Mouse (Mus musculus) adrenal gland, postnatal 14 days (tissue): Measurements from ENCODE around the gene Maip1. TPM values are rescaled to one million over a fixed set of nuclear protein-coding genes. Genes with fewer than 3 reads are reported as not detected.

Experiments used
- DNase-seq: peaks from one replicate; pipeline ENCODE4 v3.0.0; 2021; ENCODE audit warnings: mixed read lengths
- long read RNA-seq, 2 experiments: library from polyadenylated mRNA; stranded (forward); transcript quantifications; one replicate each; pipeline ENCODE4 v2.0.0; 2021
- total RNA-seq: library from RNA; stranded (reverse); gene quantifications from 2 replicates; pipeline ENCODE4 v1.2.3, GENCODE M21; 2021

Maip1 gene
- 13.3 and 13.9 TPM in 2 replicates for total RNA-seq
- long read RNA-seq, experiment 1, transcript Maip1-201 (5 exons, 3,540 nt): major isoform, 39 of 42 reads
- long read RNA-seq, experiment 1, partial matches to known transcripts: 1 of 42 reads
- long read RNA-seq, experiment 1, other reads (novel, unspliced or antisense): 2 of 42 reads
- long read RNA-seq, experiment 2, transcript Maip1-201 (5 exons, 3,540 nt): major isoform, 43 of 48 reads
- long read RNA-seq, experiment 2, partial matches to known transcripts: 1 of 48 reads
- long read RNA-seq, experiment 2, other reads (novel, unspliced or antisense): 4 of 48 reads

DNA sequence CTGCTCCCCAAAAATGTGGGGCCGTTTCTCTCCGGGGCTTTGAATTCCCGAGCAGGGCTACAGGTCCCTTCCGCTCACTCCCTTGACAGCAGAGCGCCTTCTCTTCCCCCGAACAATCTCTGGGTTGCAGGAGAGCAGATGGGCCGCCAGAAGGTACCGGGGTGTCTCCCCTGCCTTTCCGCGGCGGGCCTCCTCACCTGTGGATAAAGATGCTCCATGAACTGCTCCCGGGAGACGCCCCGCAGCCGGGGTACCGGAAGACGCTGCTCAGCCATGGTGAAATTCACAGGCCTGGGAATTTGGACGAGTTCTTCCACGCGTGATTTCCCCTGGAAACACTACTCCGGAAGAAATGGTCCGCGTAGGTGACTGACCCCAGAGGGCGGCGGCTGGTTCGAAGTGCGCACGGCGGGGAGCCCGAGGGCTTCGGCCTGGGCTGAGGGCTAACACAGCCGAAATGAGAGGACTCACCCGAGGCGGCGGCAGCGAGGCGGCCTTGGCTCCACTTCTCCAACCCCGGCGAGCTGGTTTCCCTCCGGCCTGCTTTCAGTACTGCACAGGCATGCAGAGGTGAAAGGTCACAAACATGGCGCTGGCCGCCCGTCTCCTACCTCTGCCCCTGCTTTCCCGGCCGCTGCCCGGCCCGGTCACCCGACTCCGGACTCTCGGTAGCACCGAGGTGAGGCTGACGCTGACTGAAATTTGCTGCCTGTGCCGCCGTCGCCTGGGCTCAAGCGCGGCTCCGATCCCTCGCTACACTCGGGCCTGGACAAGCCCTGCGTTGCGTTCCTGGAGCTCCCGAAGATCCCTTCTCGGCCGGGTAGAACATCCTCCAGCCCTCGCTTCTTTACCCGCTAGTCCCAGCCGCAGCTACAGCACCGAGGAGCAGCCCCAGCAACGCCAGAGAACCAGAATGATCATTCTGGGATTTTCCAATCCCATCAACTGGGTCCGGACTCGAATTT lies at the start of gene Maip1, which contains the start of gene Tyw5:
Gene Maip1 (plus strand): TSS at position 142 of the 965 bp plus-strand sequence.
Gene Tyw5 (minus strand): TSS at position 915 of the 965 bp plus-strand sequence.
- peak; percentile 88 for DNase-seq

DNA sequence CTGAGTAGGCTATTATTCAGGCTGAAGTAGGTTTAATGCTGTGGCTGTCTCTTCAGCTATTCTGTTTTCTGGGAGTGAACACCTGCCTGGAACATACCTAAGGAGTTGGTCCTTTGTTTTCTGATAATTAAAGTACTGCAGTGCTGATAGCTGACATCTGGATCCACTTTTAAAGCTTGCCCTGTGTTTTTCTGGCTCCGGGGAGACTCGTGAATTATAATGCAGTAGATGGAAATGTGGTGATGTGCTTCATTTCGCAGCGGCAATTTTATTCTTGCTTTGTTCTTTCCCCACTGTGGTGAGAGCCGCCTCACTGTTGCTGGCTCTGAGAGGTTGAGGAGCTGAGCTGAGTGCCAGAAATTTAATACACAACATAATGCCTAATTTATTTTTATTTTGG lies 47.6 kb upstream of the Maip1 start:
- no peak for DNase-seq

DNA sequence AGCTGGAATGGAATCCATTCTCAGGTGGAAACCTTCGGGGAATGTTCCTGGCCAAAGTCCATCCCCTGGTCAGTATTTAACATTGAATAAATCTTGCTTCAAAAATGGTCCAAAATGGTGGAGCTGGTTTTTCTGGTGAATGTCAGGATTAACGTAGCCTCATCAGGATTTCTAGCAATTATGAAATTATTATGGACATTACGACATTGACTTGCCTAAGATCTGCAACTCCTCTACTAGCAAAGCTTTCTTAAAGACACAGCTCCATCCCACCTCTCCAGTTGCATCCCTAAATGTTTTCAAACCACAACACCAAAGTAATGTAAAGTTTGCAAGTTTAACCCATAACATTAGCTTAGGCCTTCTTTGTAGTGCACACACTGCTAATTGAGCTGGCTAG lies 38.7 kb upstream of the Maip1 start:
- DNase-seq: no peak

DNA sequence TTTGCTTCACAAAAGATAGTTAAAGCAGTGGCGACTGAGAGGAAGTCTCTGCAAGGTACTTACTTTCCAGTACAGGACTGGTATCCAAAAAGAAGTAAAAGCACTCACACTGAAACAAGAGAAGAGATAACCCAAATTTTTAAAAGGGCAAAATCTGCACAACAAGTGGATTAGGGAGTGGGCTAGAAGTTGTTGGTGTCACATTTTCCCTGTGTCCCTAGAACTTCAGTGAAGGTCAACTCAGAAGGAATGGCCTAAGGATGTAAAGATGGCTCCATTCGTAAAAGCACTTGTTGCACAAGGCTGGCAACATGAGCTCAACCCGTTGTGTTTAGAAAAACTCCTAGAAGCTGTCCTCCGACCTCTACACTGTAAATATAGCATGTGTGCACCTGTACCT lies 37.0 kb upstream of the Maip1 start:
- DNase-seq: no peak

DNA sequence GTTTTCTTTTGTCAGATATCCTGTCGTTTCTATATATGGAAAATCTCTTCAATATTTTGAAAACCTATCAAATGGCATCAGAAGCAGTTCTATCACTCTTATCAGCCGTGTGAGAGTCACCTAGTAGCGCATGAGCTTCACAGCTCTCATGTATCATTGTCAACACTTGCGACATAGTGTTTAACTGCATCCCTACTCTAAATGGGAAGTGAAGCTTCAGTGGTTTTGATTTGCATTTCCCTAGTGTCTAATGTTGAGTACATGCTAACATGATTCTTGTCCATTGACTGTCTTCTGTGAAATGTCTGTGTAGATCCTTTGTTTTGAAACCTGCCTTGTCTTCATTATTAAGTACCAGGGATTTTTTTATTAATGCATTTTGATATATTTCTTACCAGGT lies 35.7 kb upstream of the Maip1 start:
- DNase-seq: no peak

DNA sequence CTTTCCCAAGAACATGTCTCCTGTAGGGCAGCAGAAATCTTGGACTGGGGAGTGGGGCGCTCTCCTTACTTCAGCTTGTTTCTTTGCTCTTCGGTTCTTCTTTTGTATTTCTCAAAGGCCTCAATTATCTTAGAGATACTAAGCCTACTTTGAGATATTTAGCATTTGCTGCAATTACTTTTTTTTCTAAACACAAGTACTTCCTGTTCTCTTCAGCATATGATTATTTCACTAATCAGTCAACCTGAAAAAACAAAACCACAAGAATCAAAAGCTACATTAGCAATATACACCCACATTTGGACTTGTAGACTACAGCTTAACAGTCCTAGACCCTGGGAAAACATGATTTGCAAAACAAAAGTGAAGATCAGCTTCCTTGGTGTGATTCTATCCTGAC lies 30.9 kb upstream of the Maip1 start:
- no peak for DNase-seq

DNA sequence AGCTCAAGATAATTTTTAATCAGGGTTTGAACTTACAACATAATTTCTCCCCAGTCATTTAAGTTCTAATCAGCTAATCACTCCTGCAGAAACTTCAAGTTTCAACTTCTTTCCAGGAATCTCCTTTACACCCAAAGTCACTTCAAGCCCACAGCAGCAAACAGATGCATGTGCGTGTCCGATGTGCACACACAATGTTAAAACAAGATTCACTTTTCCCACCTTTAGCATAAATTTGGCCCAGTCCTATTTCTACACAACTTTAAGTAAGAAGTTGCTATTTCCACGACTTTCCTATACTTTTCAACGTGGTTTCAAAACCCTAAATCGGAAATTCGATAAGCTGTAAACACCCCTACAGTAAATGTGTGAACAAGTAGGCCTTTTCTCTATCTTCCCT lies 29.3 kb upstream of the Maip1 start:
- DNase-seq: no peak

DNA sequence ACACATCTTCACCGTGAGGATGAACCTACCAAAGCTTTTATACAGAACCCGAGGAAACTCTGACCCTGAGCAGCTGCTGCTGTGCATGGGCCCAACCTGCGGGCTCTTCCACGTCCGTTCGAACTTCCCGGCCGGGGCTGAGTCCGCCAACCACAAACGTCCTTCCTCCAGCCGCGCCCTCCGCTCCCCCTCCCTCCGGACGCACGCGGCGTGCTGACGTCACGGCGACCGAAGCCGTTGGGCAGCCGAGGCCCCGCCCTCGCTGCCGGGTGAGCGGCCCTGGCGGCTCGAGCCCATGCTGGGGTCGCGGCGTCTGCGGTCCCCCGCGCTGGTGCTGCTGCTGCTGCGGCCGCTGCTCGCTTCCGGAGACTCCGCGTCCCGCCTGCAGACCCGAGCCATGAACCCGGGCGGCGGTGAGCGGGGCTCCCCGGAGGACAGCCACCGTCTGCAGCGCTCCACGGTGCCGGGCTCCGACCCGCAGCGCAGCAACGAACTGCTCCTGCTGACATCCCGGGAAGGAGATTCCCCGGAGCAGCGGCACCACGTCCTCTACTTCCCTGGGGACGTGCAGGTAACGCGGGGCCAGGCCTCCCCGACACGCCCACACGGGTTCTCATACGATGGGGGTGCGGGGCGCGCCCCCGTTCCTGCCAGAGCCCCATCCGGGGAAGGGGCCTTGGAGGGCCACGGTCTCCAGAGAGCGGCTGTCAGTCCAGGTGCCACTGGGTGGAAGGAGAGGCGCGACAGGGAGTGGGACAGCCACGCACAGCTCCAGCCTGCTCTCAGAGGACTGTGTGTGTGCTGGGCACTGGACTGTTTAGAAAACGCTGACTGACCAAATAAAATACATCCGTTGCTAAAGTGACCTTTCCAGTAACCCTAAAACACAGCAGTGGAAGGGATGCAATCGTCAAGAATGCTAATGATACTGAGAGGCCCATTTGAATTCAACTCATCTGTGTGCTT lies 28.5 kb upstream of the Maip1 start, which contains the start of gene 1700066M21Rik:
Gene 1700066M21Rik (plus strand): TSS at position 245 of the 966 bp plus-strand sequence.
- peak; percentile 98 for DNase-seq

DNA sequence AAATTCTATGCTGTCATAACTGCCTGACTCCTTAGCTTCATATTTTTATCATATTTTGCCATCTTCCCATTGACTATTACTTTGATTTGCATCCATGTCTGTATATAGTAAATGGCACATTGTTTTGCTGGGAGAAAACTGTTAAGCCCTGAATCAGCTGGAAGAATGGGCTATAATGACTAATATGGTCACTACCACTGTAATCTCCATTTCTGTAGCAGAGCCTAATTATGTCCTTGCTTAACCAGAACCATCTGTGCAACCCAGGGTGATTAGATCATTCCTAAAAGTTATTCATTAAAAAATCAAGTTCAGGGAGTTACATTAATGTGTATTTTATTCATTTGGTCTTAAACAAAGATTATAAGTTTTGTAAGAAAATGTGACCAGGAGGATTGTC lies 19.6 kb upstream of the Maip1 start:
- no peak for DNase-seq

DNA sequence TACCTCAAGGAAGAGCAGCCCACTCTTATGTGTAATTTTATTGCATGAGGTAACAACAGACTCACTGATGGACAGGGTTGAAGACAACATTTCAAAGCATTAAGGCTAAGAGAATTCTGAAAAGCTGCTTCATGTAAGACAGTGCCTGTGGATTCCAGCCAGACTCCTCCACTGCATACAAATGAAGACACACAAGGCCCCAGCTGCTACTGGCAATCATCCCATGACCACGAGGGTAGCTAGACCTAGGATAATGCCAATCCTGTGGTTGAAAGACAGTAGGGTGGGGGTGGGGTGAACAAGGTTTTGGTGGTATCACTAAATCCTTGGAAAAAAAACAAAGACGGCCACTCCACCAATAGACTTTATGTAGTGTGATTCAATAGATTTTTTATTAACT lies 18.3 kb upstream of the Maip1 start:
- DNase-seq: no peak

DNA sequence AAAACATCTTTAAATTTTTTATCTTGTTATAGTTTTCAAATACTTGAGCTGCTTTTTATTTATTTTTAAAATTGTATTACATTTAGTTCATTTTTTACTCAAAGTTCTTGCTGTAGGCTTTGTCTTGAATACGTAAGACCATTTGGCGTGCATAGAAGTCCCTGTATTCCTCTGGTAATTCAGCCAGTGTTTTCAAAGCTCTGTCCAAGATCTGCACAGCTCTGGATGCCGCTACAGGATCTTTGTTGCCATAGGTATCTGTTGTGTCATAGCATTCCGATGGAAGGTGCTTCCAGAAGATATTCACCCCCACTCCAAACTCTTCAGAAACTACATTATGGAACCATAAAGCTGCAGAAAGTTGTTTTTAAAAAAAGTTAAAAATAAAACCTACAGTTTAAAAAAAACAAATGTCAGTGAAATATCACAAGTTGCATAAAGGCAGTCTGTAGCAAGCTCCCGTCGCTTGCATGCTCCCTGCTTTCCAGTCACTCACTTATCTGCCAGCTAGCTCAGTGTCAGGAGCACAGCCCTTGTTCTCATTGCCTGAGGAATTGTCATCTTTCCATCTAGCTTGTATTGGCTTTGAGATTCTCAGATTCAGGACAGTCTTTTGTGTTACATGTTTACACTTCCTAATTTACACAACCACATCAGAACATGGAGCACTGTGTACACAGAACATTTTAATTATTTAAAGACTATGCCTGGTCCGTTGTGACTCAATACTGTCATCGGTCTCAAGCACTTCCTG lies 17.5 kb upstream of the Maip1 start:
- no peak for DNase-seq

DNA sequence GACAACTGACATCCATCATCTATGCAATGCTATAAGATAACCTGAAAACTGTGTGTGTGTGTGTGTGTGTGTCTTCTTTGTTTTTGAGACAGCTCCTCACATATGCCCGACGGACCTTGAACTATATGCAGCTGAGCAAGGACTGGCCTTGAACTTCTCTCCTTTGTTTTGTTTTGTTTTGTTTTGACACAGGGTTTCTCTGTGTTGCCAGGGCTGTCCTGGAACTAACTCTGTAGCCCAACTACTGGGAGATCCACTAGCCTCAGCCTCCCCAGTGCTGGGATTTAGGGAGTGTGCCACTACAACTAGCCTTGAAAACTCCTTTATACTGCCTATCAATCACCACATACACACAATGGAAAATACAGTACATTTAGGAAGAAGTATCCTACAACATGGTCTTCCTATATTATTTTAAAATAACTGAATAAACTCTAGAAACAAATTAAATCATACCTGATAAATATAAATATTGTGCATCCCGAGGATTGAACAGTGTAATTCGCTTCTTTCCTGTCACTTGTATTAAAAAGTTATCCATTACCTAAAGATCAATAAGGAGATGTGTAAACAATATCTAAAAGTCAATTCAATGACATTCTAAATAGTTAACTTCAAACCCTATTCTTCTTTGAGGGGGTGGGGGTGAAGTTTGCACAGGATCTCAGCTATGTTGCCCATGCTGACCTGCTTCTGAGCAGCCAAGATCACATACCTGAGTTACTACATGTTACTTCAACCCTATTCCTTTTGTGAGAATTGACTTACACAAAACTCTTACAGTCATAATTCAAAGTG lies 14.9 kb upstream of the Maip1 start:
- DNase-seq: peak; percentile 5

DNA sequence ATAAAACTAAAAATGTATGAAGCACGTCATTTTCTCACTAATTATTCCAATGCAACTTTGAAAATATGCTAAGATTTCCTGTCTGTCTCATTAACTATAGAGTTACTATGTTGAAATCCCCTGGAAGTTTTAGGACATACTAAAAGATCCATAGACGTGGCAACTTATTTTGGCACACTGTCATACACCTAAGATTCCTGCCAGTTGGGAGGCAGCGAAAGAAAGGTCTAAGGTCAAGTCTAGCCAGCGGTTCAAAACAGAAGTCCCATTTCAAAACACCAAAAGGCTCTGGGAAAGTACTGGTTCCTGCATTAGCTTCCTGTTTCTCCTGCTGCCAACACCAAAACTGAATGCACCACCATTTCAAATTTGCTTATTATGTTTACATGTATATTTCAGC lies 13.7 kb upstream of the Maip1 start:
- peak; percentile 12 for DNase-seq

DNA sequence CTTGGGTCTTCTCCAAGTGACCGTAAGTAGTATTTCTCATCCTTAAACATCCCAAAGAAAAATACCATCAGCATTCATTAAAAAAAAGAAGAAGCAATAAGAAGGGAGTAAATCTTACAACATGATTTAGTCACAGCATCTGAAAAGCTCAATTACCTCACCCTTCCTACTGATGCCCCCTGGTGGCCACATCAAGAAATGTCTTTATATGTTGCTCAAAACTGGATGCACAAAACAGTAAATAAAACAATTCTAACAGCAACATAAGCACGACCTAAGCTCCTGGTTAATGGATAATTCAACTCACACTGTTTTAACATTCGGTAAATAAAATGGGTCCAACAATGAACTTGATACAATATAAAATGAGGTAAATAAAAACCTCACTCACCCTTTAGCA lies 12.1 kb upstream of the Maip1 start:
- peak; percentile 72 for DNase-seq

DNA sequence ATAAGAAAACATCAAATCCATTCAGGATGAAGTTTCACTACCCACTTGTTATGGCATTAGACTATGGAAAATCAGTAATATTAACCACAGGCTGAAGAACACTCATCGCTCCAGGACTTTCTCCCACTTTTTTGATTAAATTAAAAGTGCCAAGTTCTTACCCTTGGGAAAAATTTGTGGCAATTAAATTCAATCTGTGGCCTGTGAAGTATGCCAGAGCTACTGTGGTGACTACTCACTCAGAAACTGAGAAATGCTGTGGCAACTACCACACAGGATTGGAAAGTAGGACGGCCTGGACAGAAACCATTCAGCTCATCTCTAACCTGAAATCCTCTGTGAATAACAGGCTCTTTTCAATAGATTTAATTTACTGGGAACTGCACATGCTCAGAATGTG lies 5.8 kb upstream of the Maip1 start:
- no peak for DNase-seq

DNA sequence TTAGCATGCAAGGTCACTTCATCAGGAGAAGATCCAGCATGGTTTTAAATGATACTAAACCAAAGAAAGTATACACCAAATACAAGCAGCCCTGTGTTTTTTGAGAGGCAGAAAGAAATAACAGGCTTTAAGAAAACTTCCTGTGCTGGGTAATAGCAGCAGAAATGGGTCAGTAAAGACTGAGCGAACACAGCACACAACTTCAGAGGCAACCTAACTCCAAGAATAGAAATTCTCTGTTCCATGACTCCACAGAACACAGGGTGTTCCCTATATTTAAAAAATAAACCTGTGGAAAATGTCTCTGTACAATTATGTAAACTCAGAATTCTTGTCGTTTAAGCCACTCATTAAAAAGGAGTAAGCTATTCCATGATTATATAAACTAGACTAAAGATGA lies 5.3 kb upstream of the Maip1 start:
- no peak for DNase-seq

DNA sequence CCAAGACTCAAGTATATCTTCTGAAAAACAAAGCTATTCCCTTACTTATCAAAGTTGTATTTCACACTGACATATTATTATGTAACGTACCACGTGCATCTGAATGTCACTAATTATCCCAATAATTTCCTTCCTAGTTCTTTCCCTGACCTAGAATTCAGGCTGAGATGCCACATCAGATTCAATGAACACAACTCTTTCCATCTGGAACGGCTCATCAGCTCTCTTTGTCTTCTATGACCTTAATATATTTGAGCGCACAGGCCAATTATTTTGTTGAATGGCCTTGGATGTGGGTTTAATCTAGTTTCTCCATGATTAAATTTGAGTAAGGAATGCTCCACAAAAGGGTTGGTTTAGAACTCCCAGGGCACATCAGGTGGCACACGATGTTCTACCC lies 4.0 kb upstream of the Maip1 start:
- DNase-seq: no peak

DNA sequence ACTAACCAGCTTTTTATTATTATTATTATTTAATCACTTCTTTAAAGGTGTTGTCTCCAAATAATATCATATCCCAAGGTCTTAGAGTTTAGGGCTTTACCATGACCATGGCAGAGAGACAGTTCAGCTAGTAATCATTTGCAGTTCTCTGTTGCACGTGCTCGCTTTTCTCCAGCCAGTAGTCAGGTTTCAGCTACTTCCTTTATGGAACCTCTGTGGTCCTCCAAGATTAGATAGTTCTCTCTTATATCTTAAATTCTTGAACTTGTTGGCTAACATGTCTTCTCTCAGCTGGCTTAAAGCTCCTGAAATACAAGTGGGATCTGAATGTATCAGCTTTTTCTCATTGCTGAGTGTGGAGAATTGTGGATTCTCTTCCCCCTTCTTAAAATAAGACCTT lies 2.9 kb downstream of the Maip1 start:
- DNase-seq: no peak

DNA sequence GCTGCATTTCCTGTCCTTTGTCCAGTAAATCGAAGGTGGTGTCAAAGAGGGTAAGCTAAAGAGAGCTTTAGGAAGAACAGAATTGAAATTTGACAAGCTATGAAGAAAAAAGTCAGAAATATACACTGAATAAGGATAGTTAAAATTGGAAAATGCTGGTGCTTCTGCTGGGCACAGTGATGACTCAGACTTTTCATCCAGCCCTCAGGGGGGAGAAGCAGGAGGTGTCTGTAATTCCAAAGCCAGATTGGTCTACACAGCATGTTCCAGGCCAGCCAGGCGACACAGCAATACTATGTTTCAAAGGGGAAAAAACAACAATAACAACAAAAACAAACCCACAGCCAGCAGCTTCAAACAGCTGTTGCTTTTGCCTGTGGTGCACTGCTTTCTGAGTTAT lies 7.3 kb downstream of the Maip1 start:
- no peak for DNase-seq

DNA sequence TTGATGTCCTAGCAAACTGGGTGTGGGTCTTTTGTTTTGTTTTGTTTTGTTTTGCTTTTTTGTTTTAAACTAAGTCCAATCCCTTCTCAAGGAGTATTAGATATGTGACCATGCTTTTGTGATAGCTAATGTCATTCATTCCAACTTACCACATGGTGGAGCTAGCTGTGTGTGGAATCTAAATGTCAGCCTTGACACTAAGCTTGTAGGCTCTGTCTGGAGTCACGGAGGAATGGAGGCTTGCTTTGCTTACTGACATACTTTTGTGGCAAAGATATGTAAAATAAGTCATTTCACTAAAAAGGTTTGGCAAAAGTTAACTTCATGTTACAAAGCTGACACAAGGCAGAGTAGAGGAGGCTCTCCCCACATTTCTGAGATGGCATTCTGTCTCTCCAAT lies 17.6 kb downstream of the Maip1 start:
- DNase-seq: peak; percentile 17
